Mouse (Mus musculus) embryonic fibroblast, embryonic 13.5 days (primary cell): ENCODE results near the gene Scfd2. TPM values are rescaled to one million over a fixed set of nuclear protein-coding genes. Genes with fewer than 3 reads are reported as not detected.

ENCODE experiments used
- H3K27ac ChIP-seq: 2 replicates; pipeline ENCODE4 v1.5.1; 2012; ENCODE audit warnings: low read length, control low read depth, inconsistent platforms; ENCODE audit not compliant: insufficient read depth
- H3K4me1 ChIP-seq: 2 replicates; pipeline ENCODE4 v1.6.1; 2011; ENCODE audit warnings: low read length; ENCODE audit not compliant: control insufficient read depth, insufficient read depth
- H3K4me3 ChIP-seq: 2 replicates; pipeline ENCODE4 v1.5.1; 2011; ENCODE audit warnings: mild to moderate bottlenecking, control low read depth, low read length; ENCODE audit not compliant: insufficient read depth
- CTCF ChIP-seq: IDR thresholded peaks from 2 replicates; pipeline ENCODE4 v1.5.1; 2011; ENCODE audit warnings: mild to moderate bottlenecking, control low read depth, low read length, moderate library complexity, borderline replicate concordance; ENCODE audit not compliant: insufficient read depth
- POLR2A ChIP-seq: IDR thresholded peaks from 2 replicates; pipeline ENCODE4 v1.6.1; 2011; ENCODE audit warnings: low read depth, mild to moderate bottlenecking, control low read depth, low read length, moderate library complexity
- polyA plus RNA-seq: library from polyadenylated mRNA; stranded (reverse); fragments of >200 nt; gene quantifications from 2 replicates; pipeline ENCODE4 v1.2.4, GENCODE M21; 2011; ENCODE audit warnings: low read depth; ENCODE audit not compliant: missing spikeins, insufficient read length

Gene Scfd2
- polyA plus RNA-seq, 1 experiment, result 11.4 TPM

- Histone ChIP-seq H3K4me1 (peaks cover 23% of the 10 kb centered on the region), H3K4me3 (no peak overlapping the region), H3K27ac (no peak overlapping the region)
- TF ChIP-seq CTCF (no peak), POLR2A (no peak)
Observed at GRCm38 (mm10) chr5:74164547-74164946, 367.0 kb downstream of the Scfd2 start.

GRCm38 (mm10) chr5:74163141-74163540 lies 368.4 kb downstream of the Scfd2 start:
- Histone ChIP-seq H3K27ac (no peak overlapping the region), H3K4me1 (peaks cover 12% of the 10 kb centered on the region), H3K4me3 (no peak overlapping the region)
- TF ChIP-seq POLR2A (no peak), CTCF (no peak)

GRCm38 (mm10) chr5:74162013-74162412 lies 369.5 kb downstream of the Scfd2 start:
- Histone ChIP-seq H3K4me1 (peaks cover 8% of the 10 kb centered on the region), H3K4me3 (no peak overlapping the region), H3K27ac (no peak overlapping the region)
- TF ChIP-seq POLR2A, result no peak

- no peak overlapping the region for H3K4me3 ChIP-seq
- H3K27ac ChIP-seq, result peak overlapping the region; percentile 21
- peaks cover 11% of the 10 kb centered on the region for H3K4me1 ChIP-seq
- no peak for TF ChIP-seq POLR2A
- TF ChIP-seq CTCF, result no peak
Observed at GRCm38 (mm10) chr5:74161297-74161926, 370.1 kb downstream of the Scfd2 start.

GRCm38 (mm10) chr5:74160349-74160748 lies 371.2 kb downstream of the Scfd2 start:
- TF ChIP-seq CTCF (no peak), POLR2A (no peak)
- Histone ChIP-seq H3K4me3 (no peak overlapping the region), H3K27ac (no peak overlapping the region), H3K4me1 (peaks cover 11% of the 10 kb centered on the region)

GRCm38 (mm10) chr5:74159906-74160305 lies 371.7 kb downstream of the Scfd2 start:
- Histone ChIP-seq H3K4me1 (peaks cover 11% of the 10 kb centered on the region), H3K4me3 (no peak overlapping the region), H3K27ac (no peak overlapping the region)
- TF ChIP-seq CTCF (no peak), POLR2A (no peak)

- H3K4me1 ChIP-seq, result peaks cover 11% of the 10 kb centered on the region
- no peak overlapping the region for H3K4me3 ChIP-seq
- H3K27ac ChIP-seq, result no peak overlapping the region
- TF ChIP-seq POLR2A, result no peak
- no peak for TF ChIP-seq CTCF
Observed at GRCm38 (mm10) chr5:74158929-74159632, 372.5 kb downstream of the Scfd2 start.

GRCm38 (mm10) chr5:74155860-74156351 lies 375.7 kb downstream of the Scfd2 start:
- Histone ChIP-seq H3K4me3 (no peak overlapping the region), H3K4me1 (peaks cover 8% of the 10 kb centered on the region), H3K27ac (no peak overlapping the region)
- TF ChIP-seq CTCF (no peak), POLR2A (no peak)

Other genes with a start within 250 kb of the Scfd2 start
- gene Fip1l1, start 3.7 kb upstream of the Scfd2 start, polyA plus RNA-seq, result 82.6 and 97.4 TPM in 2 replicates
- 0.18 TPM in 1 of 2 replicates, not detected in the other for gene Lnx1, start 171.2 kb upstream of the Scfd2 start, polyA plus RNA-seq